Mouse (Mus musculus): ENCODE results near the gene Klk1b5. TPM values are rescaled to one million over a fixed set of nuclear protein-coding genes. Genes with fewer than 3 reads are reported as not detected.
"Not testable (repeated sequence)": the region's sequence is repeated elsewhere in the genome, so short reads cannot be mapped to it uniquely, and the experiment has no call there.

Gene Klk1b5
- not detected for total RNA-seq (2022)

DNA sequence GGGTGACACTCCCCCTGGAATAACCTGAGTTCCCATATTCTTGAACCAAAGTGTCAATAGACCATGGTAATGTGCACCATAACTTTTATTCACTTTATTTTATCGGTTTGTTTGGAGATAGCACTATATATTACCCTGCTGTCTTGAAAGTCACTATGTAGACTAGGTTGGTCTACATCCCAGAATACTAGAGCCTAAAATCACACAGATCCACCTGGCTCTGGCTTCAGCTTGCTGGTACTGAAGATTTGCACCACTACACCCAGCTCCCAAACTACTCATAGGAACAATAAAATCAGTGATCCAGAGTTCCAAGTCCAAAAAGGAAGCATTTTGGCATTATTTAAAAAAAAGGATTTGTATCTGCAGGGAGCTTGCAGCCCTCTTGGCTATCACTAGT lies at the start of gene Klk1b5:
Gene Klk1b5, plus strand, starts transcription at position 301 of the 400 bp plus-strand sequence.
- DNase-seq (ENCODE audit: low spot score), result no peak

DNA sequence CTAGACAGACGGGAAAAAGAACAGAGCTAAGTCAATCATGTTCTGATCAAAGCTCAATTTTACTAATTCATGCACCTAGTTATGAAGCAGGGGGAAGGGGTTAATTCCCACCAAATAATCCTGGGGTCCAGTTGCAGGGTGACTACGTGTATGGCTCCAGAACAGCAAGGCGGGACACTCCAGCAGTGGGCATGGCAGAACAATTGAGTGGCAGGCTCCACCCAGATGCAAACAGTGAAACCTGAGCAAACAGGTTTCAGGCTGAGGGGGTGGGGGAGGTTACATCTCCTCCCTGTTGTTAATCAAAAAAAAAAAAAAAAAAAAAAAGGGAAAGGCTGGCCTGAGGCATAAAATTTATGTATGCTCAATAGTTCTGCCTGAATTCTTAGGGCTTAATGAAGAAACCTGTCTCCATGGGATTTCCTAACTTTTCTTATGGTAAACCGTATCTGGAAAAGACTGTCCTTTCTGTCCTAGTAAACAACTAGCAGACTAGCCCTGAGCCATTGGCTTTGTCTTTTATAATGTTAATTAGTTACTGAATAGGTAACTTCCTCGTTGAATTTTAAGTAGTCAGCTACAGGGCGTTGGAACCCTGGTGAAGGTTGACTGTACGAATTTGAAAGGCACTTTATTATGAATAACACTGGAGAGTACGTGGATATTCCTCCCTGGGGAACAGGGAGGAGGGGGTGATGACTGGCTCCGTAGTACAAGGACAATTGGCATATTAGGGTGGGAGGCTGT lies 36.3 kb upstream of the Klk1b5 start:
- DNase-seq (ENCODE audit: low spot score), result no peak

- DNase-seq (ENCODE audit: low spot score), result not testable (repeated sequence)
Measured at GRCm38 (mm10) chr7:44186516-44186915, 29.2 kb upstream of the Klk1b5 start.

- DNase-seq (ENCODE audit: low spot score), result not testable (repeated sequence)
Measured at GRCm38 (mm10) chr7:44187936-44188335, 27.8 kb upstream of the Klk1b5 start, which contains the start of gene Klk1b24. Gene Klk1b24, plus strand, starts transcription at chr7:44188236.

GRCm38 (mm10) chr7:44193466-44193865 lies 22.3 kb upstream of the Klk1b5 start:
- not testable (repeated sequence) for DNase-seq (ENCODE audit: low spot score)

- DNase-seq (ENCODE audit: low spot score), result no peak
Measured at GRCm38 (mm10) chr7:44197891-44198290, 17.9 kb upstream of the Klk1b5 start, which contains the start of gene Klk1b3. Gene Klk1b3, plus strand, starts transcription at chr7:44198191.

DNA sequence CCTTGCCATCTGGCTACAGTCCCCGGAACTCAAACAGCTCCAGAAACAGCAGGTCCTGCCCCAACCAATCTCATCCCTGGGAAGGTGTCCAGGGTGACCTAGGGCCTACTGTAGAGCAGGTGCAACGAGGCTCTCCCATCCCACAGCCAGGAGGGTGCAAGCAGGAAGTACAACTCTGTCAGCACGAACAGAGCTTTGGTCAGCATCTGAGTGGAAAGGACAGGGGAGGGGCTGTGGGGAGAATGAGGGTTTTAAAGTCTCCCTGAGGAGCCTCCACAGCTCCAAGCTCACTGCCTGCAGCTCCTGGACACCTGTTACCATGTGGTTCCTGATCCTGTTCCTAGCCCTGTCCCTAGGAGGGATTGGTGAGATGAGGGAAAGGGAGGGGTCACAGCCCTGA lies 8.6 kb upstream of the Klk1b5 start, which contains the start of gene Klk1b4:
Gene Klk1b4, plus strand, starts transcription at position 301 of the 400 bp plus-strand sequence.
- DNase-seq (ENCODE audit: low spot score), result not testable (repeated sequence)

- no peak for DNase-seq (ENCODE audit: low spot score)
Measured at GRCm38 (mm10) chr7:44208307-44208706, 7.4 kb upstream of the Klk1b5 start.

- DNase-seq (ENCODE audit: low spot score), result not testable (repeated sequence)
Measured at GRCm38 (mm10) chr7:44221601-44222000, 5.9 kb downstream of the Klk1b5 start.

DNA sequence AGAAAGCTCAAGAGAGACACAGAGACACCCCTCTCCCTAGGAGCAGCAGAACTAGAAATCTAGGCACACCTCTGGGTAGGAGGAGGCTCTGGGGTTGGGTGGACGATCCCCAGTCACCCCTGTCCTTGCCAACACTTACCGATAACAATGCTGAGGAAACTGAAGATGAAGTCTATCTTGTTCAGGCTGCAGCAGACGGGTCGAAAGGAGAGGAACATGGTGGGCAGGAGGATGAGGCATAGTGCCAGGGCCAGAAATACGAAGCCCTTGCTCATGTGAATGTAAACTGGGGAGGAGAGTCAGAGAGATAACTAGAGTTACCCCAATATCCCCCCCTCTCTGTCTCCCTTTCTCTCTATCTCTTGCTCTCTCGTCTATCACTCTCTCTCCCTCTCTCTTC lies 6.6 kb downstream of the Klk1b5 start:
- not testable (repeated sequence) for DNase-seq (ENCODE audit: low spot score)

- no peak for DNase-seq (ENCODE audit: low spot score)
Measured at GRCm38 (mm10) chr7:44225076-44225475, 9.3 kb downstream of the Klk1b5 start, which contains the start of gene Klk1. Gene Klk1, plus strand, starts transcription at chr7:44225360.

GRCm38 (mm10) chr7:44235909-44236308 lies 20.2 kb downstream of the Klk1b5 start, which contains the start of gene Gm36864:
Gene Gm36864, plus strand, starts transcription at chr7:44236177.
- DNase-seq (ENCODE audit: low spot score), result no peak

GRCm38 (mm10) chr7:44239913-44240312 lies 24.2 kb downstream of the Klk1b5 start:
- no peak for DNase-seq (ENCODE audit: low spot score)

GRCm38 (mm10) chr7:44240712-44241111 lies 25.0 kb downstream of the Klk1b5 start:
- no peak for DNase-seq (ENCODE audit: low spot score)

DNA sequence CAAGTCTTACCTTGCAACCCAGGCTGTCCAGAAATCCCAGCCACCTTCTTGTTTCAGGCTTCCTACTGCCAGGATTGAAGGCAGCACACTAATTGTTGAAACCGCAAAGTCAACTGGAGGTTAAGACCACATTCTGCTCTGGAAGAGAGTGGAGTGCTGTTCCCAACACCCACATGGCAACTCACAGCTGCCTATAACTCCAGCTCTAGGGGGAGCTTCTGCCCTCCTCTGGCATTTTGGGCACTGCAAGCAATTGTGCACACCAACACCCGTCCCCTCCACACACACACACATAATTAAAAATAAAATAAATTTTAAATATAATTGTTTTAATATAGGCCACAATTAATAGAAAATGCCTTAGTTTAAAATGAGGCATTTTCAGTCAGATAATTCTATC lies 25.4 kb downstream of the Klk1b5 start:
- DNase-seq (ENCODE audit: low spot score), result no peak

- no peak for DNase-seq (ENCODE audit: low spot score)
Measured at GRCm38 (mm10) chr7:44244080-44244479, 28.3 kb downstream of the Klk1b5 start.

- peak; percentile 93 for DNase-seq (ENCODE audit: low spot score)
Measured at GRCm38 (mm10) chr7:44246055-44246983, 30.6 kb downstream of the Klk1b5 start, which contains the start of the genes 1700028J19Rik and 2410002F23Rik. Gene 1700028J19Rik, minus strand, starts transcription at chr7:44246695. Gene 2410002F23Rik, plus strand, starts transcription at chr7:44246722.

DNA sequence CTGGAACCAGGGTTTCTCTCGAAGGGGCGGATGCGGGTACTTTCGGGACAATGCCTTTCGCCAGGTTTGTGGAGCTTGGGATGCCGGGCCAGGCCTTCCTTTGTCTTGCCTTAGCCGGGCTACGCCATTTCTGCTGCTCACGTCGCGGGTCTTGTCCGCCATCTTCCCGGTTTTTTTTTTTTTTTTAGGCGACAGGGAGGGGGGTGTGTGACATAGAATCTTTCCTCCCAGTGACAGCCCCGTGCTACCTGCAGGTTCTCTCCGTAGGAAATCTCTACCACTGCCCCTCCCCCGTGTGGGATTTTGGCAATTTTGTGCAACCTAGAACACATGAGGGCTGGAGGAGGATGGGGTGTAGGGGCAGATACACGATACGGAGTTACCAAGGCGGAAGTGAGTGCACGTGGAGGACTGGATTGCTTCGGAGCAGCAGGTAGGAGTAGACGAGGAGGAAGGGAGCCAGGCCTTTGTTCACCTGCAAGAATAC lies 31.3 kb downstream of the Klk1b5 start:
- DNase-seq (ENCODE audit: low spot score), result peak; percentile 20

DNA sequence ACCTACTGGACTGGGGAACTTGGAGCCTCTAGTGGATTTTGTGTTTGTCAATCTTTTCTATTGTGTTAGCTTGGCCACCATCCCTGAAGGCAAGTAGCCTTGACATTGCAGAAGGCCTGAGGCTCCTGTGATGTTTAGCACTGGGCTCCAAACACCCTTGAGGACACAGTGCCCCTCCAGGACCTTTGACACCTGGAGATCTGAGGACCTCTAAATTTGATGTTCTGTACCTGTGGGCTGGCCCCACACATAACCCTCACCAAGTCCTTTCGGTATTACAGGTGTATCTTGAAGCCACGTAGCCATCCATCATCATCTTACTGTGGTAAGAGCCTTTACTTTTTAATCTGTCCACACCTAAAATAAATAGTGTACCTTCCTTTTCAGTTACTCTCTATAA lies 32.2 kb downstream of the Klk1b5 start:
- no peak for DNase-seq (ENCODE audit: low spot score)

GRCm38 (mm10) chr7:44249248-44249647 lies 33.5 kb downstream of the Klk1b5 start:
- no peak for DNase-seq (ENCODE audit: low spot score)

DNA sequence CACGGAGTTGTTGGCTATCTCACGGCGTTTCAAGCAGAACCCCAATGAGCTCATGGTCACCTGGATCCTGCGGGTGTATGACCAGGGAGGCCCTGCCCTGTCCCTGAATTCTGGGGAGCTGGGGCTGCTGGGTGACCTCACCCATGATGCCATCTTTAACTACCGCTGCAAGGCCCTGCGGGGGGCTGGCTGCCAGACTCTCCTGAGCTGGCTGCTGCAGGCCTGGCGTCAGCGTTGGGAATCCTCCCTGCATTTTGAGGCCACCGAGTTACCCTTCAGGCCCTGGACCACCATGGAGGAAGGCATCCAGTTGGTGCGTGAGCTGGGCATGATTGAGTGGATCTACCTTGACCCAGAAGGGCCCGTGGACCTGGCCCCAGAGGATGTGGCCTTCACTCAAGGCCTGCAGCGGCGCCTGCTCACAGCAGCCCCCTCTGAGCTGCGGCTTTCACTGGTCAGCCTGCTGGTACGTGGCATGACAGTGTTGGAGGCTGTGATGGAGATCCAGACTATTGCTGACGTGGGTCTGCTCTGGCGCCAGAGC lies 35.1 kb downstream of the Klk1b5 start:
- DNase-seq (ENCODE audit: low spot score), result not testable (repeated sequence)

Measured in heart, adult 8-10 months (tissue).